Mouse (Mus musculus) MEL (cell line): ENCODE results near the gene Fam19a5. TPM values are rescaled to one million over a fixed set of nuclear protein-coding genes. Genes with fewer than 3 reads are reported as not detected.

Source experiments
- DNase-seq: peaks from one replicate; pipeline ENCODE4 v3.0.0; 2011; ENCODE audit warnings: low read depth, low spot score
- H3K27ac ChIP-seq: 2 replicates; pipeline ENCODE4 v1.5.1; 2012; ENCODE audit warnings: low read depth, mild to moderate bottlenecking, control low read depth, low read length, moderate library complexity; ENCODE audit not compliant: control insufficient read depth
- H3K27me3 ChIP-seq, 2 experiments: fragments of 150-350 bp in 1 of 2; sonication (generic) in 1 of 2; 2 replicates each; pipeline ENCODE4 v1.6.1; 2012; ENCODE audit warnings: low read length in 2 of 2, mild to moderate bottlenecking in 2 of 2, improper control_type of control experiment in 1 of 2, moderate library complexity in 1 of 2; ENCODE audit not compliant: insufficient read depth in 2 of 2, control insufficient read depth in 1 of 2
- H3K36me3 ChIP-seq, 2 experiments: 2 replicates each; pipeline ENCODE4 v1.6.1; 2012 to 2014; ENCODE audit warnings: low read length in 2 of 2, improper control_type of control experiment in 1 of 2, inconsistent platforms in 1 of 2, mild to moderate bottlenecking in 1 of 2; ENCODE audit not compliant: insufficient read depth in 2 of 2, control insufficient read depth in 1 of 2
- H3K4me1 ChIP-seq, 2 experiments: fragments of 150-350 bp in 1 of 2; sonication (generic) in 1 of 2; 2 replicates each; pipeline ENCODE4 v1.6.1; 2012; ENCODE audit warnings: low read length in 2 of 2, improper control_type of control experiment in 1 of 2, mild to moderate bottlenecking in 1 of 2; ENCODE audit not compliant: insufficient read depth in 2 of 2, control insufficient read depth in 1 of 2
- H3K4me3 ChIP-seq, 2 experiments: fragments of 150-350 bp in 1 of 2; sonication (generic) in 1 of 2; 2 replicates each; pipeline ENCODE4 v1.5.1; 2012; ENCODE audit warnings: low read depth in 2 of 2, low read length in 2 of 2, mild to moderate bottlenecking in 2 of 2, moderate library complexity in 2 of 2, control low read depth in 1 of 2, improper control_type of control experiment in 1 of 2; ENCODE audit not compliant: control insufficient read depth in 1 of 2, insufficient read depth in 1 of 2
- H3K79me2 ChIP-seq: 2 replicates; pipeline ENCODE4 v1.6.1; 2012; ENCODE audit warnings: mild to moderate bottlenecking, low read length, moderate library complexity; ENCODE audit not compliant: control insufficient read depth, poor library complexity, insufficient read depth
- H3K9ac ChIP-seq: 2 replicates; pipeline ENCODE4 v1.6.1; 2012; ENCODE audit warnings: low read depth, mild to moderate bottlenecking, control low read depth, low read length, moderate library complexity; ENCODE audit not compliant: control insufficient read depth, poor library complexity, severe bottlenecking
- H3K9me3 ChIP-seq: fragments of 150-350 bp; sonication (generic); replicated peaks from 2 replicates; pipeline ENCODE4 v1.6.1; 2012; ENCODE audit warnings: mild to moderate bottlenecking, low read length, improper control_type of control experiment, moderate library complexity; ENCODE audit not compliant: insufficient read depth
- CHD1 ChIP-seq: IDR thresholded peaks from 2 replicates; pipeline ENCODE4 v1.6.1; 2012; ENCODE audit warnings: low read depth, mild to moderate bottlenecking, inconsistent platforms, low read length, improper control_type of control experiment
- GABPA ChIP-seq: IDR thresholded peaks from 2 replicates; pipeline ENCODE4 v1.6.1; 2012; ENCODE audit warnings: low read depth, mild to moderate bottlenecking, inconsistent platforms, low read length, improper control_type of control experiment, moderate library complexity
- GATA1 ChIP-seq: IDR thresholded peaks from 2 replicates; pipeline ENCODE4 v1.6.1; 2011; ENCODE audit warnings: low read depth, low read length, improper control_type of control experiment
- HCFC1 ChIP-seq: IDR thresholded peaks from 2 replicates; pipeline ENCODE4 v1.6.1; 2012; ENCODE audit warnings: low read depth, mild to moderate bottlenecking, inconsistent platforms, low read length, improper control_type of control experiment, moderate library complexity
- MAFK ChIP-seq: IDR thresholded peaks from 2 replicates; pipeline ENCODE4 v1.6.1; 2011; ENCODE audit warnings: low read depth, mild to moderate bottlenecking, low read length, improper control_type of control experiment, borderline replicate concordance
- MAX ChIP-seq: IDR thresholded peaks from 2 replicates; pipeline ENCODE4 v1.6.1; 2011; ENCODE audit warnings: low read length, improper control_type of control experiment
- MEF2A ChIP-seq: IDR thresholded peaks from 2 replicates; pipeline ENCODE4 v1.6.1; 2014; ENCODE audit warnings: low read depth, mild to moderate bottlenecking, inconsistent platforms, low read length, improper control_type of control experiment; ENCODE audit not compliant: poor library complexity, insufficient replicate concordance, severe bottlenecking; ENCODE audit errors: extremely low read depth
- MYB ChIP-seq: IDR thresholded peaks from 2 replicates; pipeline ENCODE4 v1.6.1; 2011; ENCODE audit warnings: mild to moderate bottlenecking, low read depth, low read length, improper control_type of control experiment
- NELFE ChIP-seq: IDR thresholded peaks from 2 replicates; pipeline ENCODE4 v1.6.1; 2011; ENCODE audit warnings: low read depth, low read length, improper control_type of control experiment
- POLR2AphosphoS2 ChIP-seq: IDR thresholded peaks from 2 replicates; pipeline ENCODE4 v1.6.1; 2011; ENCODE audit warnings: low read length, improper control_type of control experiment
- RAD21 ChIP-seq: IDR thresholded peaks from 2 replicates; pipeline ENCODE4 v1.6.1; 2011; ENCODE audit warnings: mild to moderate bottlenecking, low read depth, low read length, improper control_type of control experiment
- RCOR1 ChIP-seq: IDR thresholded peaks from 2 replicates; pipeline ENCODE4 v1.6.1; 2012; ENCODE audit warnings: low read depth, mild to moderate bottlenecking, inconsistent platforms, low read length, improper control_type of control experiment
- SIN3A ChIP-seq: IDR thresholded peaks from 2 replicates; pipeline ENCODE4 v1.6.1; 2012; ENCODE audit warnings: low read length, improper control_type of control experiment, inconsistent platforms
- TCF12 ChIP-seq: IDR thresholded peaks from 2 replicates; pipeline ENCODE4 v1.6.1; 2014; ENCODE audit warnings: low read depth, mild to moderate bottlenecking, inconsistent platforms, low read length, improper control_type of control experiment, moderate library complexity
- USF1 ChIP-seq: IDR thresholded peaks from 2 replicates; pipeline ENCODE4 v1.6.1; 2014; ENCODE audit warnings: low read depth, mild to moderate bottlenecking, inconsistent platforms, low read length, improper control_type of control experiment, moderate library complexity
- USF2 ChIP-seq, 2 experiments: IDR thresholded peaks; 2 replicates each; pipeline ENCODE4 v1.6.1; 2011 to 2012; ENCODE audit warnings: improper control_type of control experiment in 2 of 2, low read length in 2 of 2, borderline replicate concordance in 1 of 2, inconsistent platforms in 1 of 2, low read depth in 1 of 2, mild to moderate bottlenecking in 1 of 2; ENCODE audit not compliant: insufficient read depth in 1 of 2
- polyA plus RNA-seq, 2 experiments: library from polyadenylated mRNA; stranded (reverse) in 1 of 2; unstranded in 1 of 2; fragments of >175 nt in 1 of 2; fragments of >200 nt in 1 of 2; gene quantifications; 2 replicates each; pipeline versions ENCODE4 v1.2.1 to v1.2.4; 2012; ENCODE audit warnings: low replicate concordance in 2 of 2, low read depth in 1 of 2; ENCODE audit not compliant: insufficient read length in 2 of 2, insufficient read depth in 1 of 2, missing spikeins in 1 of 2
- total RNA-seq: library from RNA; depleted of rRNA; stranded (reverse); fragments of 300-350 nt; gene quantifications from 2 replicates; pipeline ENCODE4 v1.2.3, GENCODE M21; 2012

The Fam19a5 gene
- total and polyA plus RNA-seq, 3 experiments: not detected

GRCm38 (mm10) chr15:87666041-87666750 is 122.1 kb downstream of the Fam19a5 start:
- H3K27me3 ChIP-seq: no peaks in the 10 kb centered on the region
- no peaks in the 10 kb centered on the region for H3K4me1 ChIP-seq
- H3K4me3 ChIP-seq: no peak overlapping the region
- H3K9me3 ChIP-seq: no peaks in the 10 kb centered on the region
- no peaks in the 10 kb centered on the region for H3K36me3 ChIP-seq
- no peak overlapping the region for H3K9ac ChIP-seq
- DNase-seq: no peak
- no peak for TF ChIP-seq HCFC1
- no peak for TF ChIP-seq MYB
- TF ChIP-seq USF1: no peak
- TF ChIP-seq SIN3A: no peak
- TF ChIP-seq USF2 (IDR thresholded peaks at IDR 0.05; ENCODE audit: borderline replicate concordance in 1 of 2, insufficient read depth in 1 of 2, low read depth in 1 of 2, low read length in 2 of 2): no peak
- TF ChIP-seq GATA1: no peak
- TF ChIP-seq TCF12: no peak
- TF ChIP-seq MAX: no peak
- no peak for TF ChIP-seq POLR2AphosphoS2
- TF ChIP-seq GABPA: no peak
- no peak for TF ChIP-seq MAFK
- TF ChIP-seq RCOR1: no peak
- no peak overlapping the region for H3K27ac ChIP-seq
- H3K79me2 ChIP-seq: no peaks in the 10 kb centered on the region

DNA sequence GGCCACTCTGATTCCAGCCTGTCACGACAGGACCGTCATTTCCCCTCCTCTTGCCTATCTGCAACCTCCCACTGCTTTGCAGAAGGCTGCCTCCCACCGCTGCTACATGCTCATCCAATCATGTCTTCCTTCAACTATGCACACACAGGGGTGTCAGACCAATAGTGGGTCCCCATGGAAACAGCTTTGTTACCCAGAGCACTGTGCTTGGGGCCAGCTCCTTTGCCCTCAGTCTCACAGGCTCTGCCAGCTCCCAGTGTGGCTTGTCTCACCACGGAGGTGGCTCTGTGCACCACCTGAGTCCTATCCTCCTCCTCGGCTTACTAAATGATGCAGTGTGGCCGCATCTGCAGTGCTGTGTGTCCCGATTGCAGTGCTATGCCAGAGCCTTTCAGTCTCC is 123.3 kb downstream of the Fam19a5 start:
- Histone ChIP-seq H3K4me3 (no peak overlapping the region), H3K36me3 (no peaks in the 10 kb centered on the region), H3K9me3 (no peaks in the 10 kb centered on the region), H3K9ac (no peak overlapping the region), H3K79me2 (no peaks in the 10 kb centered on the region), H3K27me3 (no peaks in the 10 kb centered on the region), H3K27ac (no peak overlapping the region), H3K4me1 (no peaks in the 10 kb centered on the region)
- TF ChIP-seq RAD21: no peak
- TF ChIP-seq NELFE: no peak
- TF ChIP-seq MEF2A: no peak
- no peak for TF ChIP-seq CHD1
- no peak for DNase-seq
